8 mouse cellular contexts compared by ENCODE assay signal in the genomic region with DNA sequence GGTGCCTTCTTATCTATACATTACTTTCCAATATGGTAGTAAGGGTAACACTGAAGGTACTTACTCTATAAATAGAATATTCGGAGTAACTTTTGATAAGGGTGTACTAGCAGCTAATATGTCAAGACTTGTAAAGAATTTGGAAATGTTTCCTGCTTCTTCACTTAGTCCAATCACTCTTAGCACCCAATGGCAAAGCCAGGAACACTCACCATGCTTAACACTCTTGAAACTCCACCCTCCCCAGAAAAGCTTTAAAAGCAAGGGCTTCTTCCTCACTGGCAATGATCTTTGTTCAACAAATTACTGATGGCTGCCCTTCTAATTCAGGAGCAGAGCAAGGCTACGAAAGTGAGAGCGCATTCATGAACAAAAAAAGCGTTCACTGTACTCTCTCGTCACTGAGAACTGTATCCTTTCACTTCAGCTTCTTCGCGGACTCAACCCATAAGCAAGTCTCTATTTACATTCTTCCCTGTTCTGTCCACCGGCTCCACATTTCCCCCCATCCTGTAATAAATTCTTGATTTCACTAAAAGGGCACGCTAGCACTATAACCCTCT. TPM values are rescaled to one million over a fixed set of nuclear protein-coding genes. Genes with fewer than 3 reads are reported as not detected.
A peak's percentile ranks its signal among the peaks of the same experiment; 100 is the strongest.
DNase-seq lines count a peak whose midpoint lies in the region; ATAC-seq and TF ChIP-seq lines count a peak whose summit lies in the region.

No protein-coding gene starts in this region.

- H3K9me3 ChIP-seq in E14TG2a.4 (ENCODE audit: low read length) = no peaks in the 10 kb centered on the region
- H3K9me3 ChIP-seq in forebrain, embryonic 11.5 days (ENCODE audit: control insufficient read depth, low read length) = no peaks in the 10 kb centered on the region
- H3K9me3 ChIP-seq in limb, embryonic 14.5 days (ENCODE audit: control insufficient read depth, low read length) = no peaks in the 10 kb centered on the region
- no peaks in the 10 kb centered on the region for H3K9me3 ChIP-seq in neural tube, embryonic 15.5 days (replicated peaks)

- H3K27me3 ChIP-seq in E14TG2a.4 (ENCODE audit: insufficient read depth, low read length) = no peaks in the 10 kb centered on the region
- H3K27me3 ChIP-seq in forebrain, embryonic 11.5 days (ENCODE audit: control insufficient read depth, insufficient read depth, low read length) = no peaks in the 10 kb centered on the region
- no peaks in the 10 kb centered on the region for H3K27me3 ChIP-seq in limb, embryonic 14.5 days (ENCODE audit: control insufficient read depth, insufficient read depth, low read length)
- H3K27me3 ChIP-seq in neural tube, embryonic 15.5 days (replicated peaks) = no peaks in the 10 kb centered on the region

- ATAC-seq in forebrain, embryonic 11.5 days (replicated peaks; ENCODE audit: low FRiP score) = no peak
- no peak for ATAC-seq in limb, embryonic 14.5 days (ENCODE audit: low FRiP score, low read depth)
- ATAC-seq in neural tube, embryonic 15.5 days (ENCODE audit: low FRiP score) = no peak

- intact Hi-C loops in gastrocnemius, postnatal 36 days (cut with DNase I) = no loop called here

- no peak for TF ChIP-seq CTCF in E14TG2a.4 (conservative IDR thresholded peaks at IDR 0.05; ENCODE audit: low read length)

- peak overlapping the region; percentile 73 for H3K4me2 ChIP-seq in forebrain, embryonic 11.5 days (ENCODE audit: low read depth, low read length, severe bottlenecking)
- peak overlapping the region; percentile 66 for H3K4me2 ChIP-seq in limb, embryonic 14.5 days (replicated peaks; ENCODE audit: low read depth, low read length, severe bottlenecking)
- peak overlapping the region; percentile 72 for H3K4me2 ChIP-seq in neural tube, embryonic 15.5 days

- peaks cover 39% of the 10 kb centered on the region for H3K4me1 ChIP-seq in E14TG2a.4 (replicated peaks; ENCODE audit: low read depth, low read length)
- 0 out of 2 replicates have a peak, but pooled peaks cover 2% of the 10 kb centered on the region for H3K4me1 ChIP-seq in forebrain, embryonic 11.5 days (replicated peaks; ENCODE audit: control insufficient read depth, insufficient read depth, low read length)
- H3K4me1 ChIP-seq in limb, embryonic 14.5 days (ENCODE audit: control insufficient read depth, insufficient read depth, low read length) = peaks cover 6% of the 10 kb centered on the region; the same call in 1 of the 2 replicates
- H3K4me1 ChIP-seq in neural tube, embryonic 15.5 days = peaks cover 13% of the 10 kb centered on the region

- no peak for TF ChIP-seq POLR2A in limb, embryonic 14.5 days (IDR thresholded peaks at IDR 0.05; ENCODE audit: borderline replicate concordance, extremely low read depth, insufficient read depth, insufficient read length)

- peak overlapping the region; percentile 84; the same call in 1 of the 2 replicates for H3K27ac ChIP-seq in forebrain, embryonic 11.5 days (ENCODE audit: low read depth, low read length)
- H3K27ac ChIP-seq in limb, embryonic 14.5 days (replicated peaks; ENCODE audit: low read depth, low read length) = peak overlapping the region; percentile 89; the same call in 1 of the 2 replicates
- peak overlapping the region; percentile 96 for H3K27ac ChIP-seq in neural tube, embryonic 15.5 days (replicated peaks)

- peak overlapping the region; percentile 99 for H3K4me3 ChIP-seq in E14TG2a.4 (replicated peaks; ENCODE audit: low read length)
- H3K4me3 ChIP-seq in forebrain, embryonic 11.5 days (ENCODE audit: low read depth, low read length) = peak overlapping the region; percentile 62
- H3K4me3 ChIP-seq in limb, embryonic 14.5 days (replicated peaks; ENCODE audit: low read length) = peak overlapping the region; percentile 97
- H3K4me3 ChIP-seq in neural tube, embryonic 15.5 days (replicated peaks) = peak overlapping the region; percentile 99

- no peaks in the 10 kb centered on the region for H3K36me3 ChIP-seq in E14TG2a.4 (ENCODE audit: insufficient read depth, low read length)
- H3K36me3 ChIP-seq in forebrain, embryonic 11.5 days (ENCODE audit: control insufficient read depth, insufficient read depth, low read length) = no peaks in the 10 kb centered on the region
- H3K36me3 ChIP-seq in limb, embryonic 14.5 days (ENCODE audit: control insufficient read depth, insufficient read depth, low read length) = no peaks in the 10 kb centered on the region
- H3K36me3 ChIP-seq in neural tube, embryonic 15.5 days = no peaks in the 10 kb centered on the region

- peak; percentile 6 for DNase-seq in gastrocnemius, adult 18-20 months (ENCODE audit: low spot score)
- DNase-seq in gastrocnemius, postnatal 36 days = no peak
- DNase-seq in forebrain, embryonic 11.5 days (ENCODE audit: low spot score) = no peak
- DNase-seq in limb, embryonic 14.5 days (ENCODE audit: low spot score) = no peak
- no peak for DNase-seq in thymus, postnatal 36 days
- no peak for DNase-seq in kidney, adult 9 months

- WGBS in forebrain, embryonic 11.5 days = 15% methylated on average over 9 of the region's 9 CpGs
- 14% methylated on average over 9 of the region's 9 CpGs for WGBS in limb, embryonic 14.5 days
- WGBS in neural tube, embryonic 15.5 days = 13% methylated on average over 9 of the region's 9 CpGs

- H3K9ac ChIP-seq in forebrain, embryonic 11.5 days (ENCODE audit: low read length) = peak overlapping the region; percentile 60
- peak overlapping the region; percentile 89 for H3K9ac ChIP-seq in limb, embryonic 14.5 days (ENCODE audit: low read depth, low read length, severe bottlenecking)
- peak overlapping the region; percentile 92 for H3K9ac ChIP-seq in neural tube, embryonic 15.5 days (replicated peaks)

RNA-seq across cellular contexts. Expression of a gene that starts 1.4 kb away (rescaled TPM):
- 10 to 100 TPM; 93.9 to 96.6 TPM for total RNA-seq in gastrocnemius, adult 18-20 months (2021)
- 10 to 100 TPM; 89.1 to 95.6 TPM for total RNA-seq in gastrocnemius, postnatal 36 days (2021)
- polyA plus RNA-seq in forebrain, embryonic 11.5 days (2014; fragmentation: Nextera tagmentation; extraction: Ambion mirVana) = 253 and 282 TPM in 2 replicates
- 160 and 243 TPM in 2 replicates for polyA plus RNA-seq in limb, embryonic 14.5 days (2012; rRNA removed)
- polyA plus RNA-seq in limb, embryonic 14.5 days (2014; fragmentation: Nextera tagmentation; extraction: Ambion mirVana) = 406 and 434 TPM in 2 replicates
- 398 and 419 TPM in 2 replicates for polyA plus RNA-seq in neural tube, embryonic 15.5 days (2015; fragmentation: Nextera tagmentation; extraction: Ambion mirVana)
